ENCODE assay signal across 17 mouse cellular contexts in the genomic region with DNA sequence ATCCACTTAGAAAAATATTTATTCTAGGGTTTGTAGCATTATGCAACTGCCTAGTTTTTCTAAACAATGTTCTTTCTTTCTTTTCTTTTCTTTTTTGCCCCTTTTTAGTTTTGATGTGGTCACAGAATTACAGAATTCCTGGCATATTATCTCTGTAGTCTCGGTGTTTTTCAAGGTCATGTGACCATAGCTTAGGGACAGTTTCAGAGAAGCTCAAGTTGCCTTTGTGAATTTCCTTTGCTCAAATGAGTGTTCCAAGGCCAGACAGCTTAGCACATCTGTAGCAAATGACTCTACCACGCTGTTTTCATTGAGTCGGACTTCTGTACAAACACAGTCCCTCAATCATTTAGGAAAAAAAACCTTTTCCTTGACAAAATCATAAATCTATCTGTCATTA.
DNase-seq lines count a peak whose midpoint lies in the region; ATAC-seq and TF ChIP-seq lines count a peak whose summit lies in the region.
"Had no signal": no experiment of that assay in that cellular context is flagged by ENCODE, and none has a peak within 500 bp of the region (broad histone marks: within the 10 kb centered on the region; RNA-seq: fewer than 3 reads in every experiment).

No protein-coding gene starts in this region.

- 55% methylated on average over 3 of the region's 3 CpGs for WGBS in kidney, embryonic 14.5 days

- no peaks in the 10 kb centered on the region for H3K27me3 ChIP-seq in C2C12 (ENCODE audit: control insufficient read depth, insufficient read depth, insufficient read length)
- H3K27me3 ChIP-seq in MEL (ENCODE audit: control insufficient read depth in 1 of 2, insufficient read depth in 2 of 2, low read length in 2 of 2), result no peaks in the 10 kb centered on the region
- H3K27me3 ChIP-seq in kidney, embryonic 14.5 days (ENCODE audit: control insufficient read depth, insufficient read depth, low read length), result no peaks in the 10 kb centered on the region
- H3K27me3 ChIP-seq: forebrain, embryonic 13.5 days; hindbrain, embryonic 15.5 days had no signal

- DNase-seq in lung, postnatal 25 days (ENCODE audit: low spot score), result peak; percentile 4
- DNase-seq in lung, postnatal 4 days, result no peak
- DNase-seq in MEL (ENCODE audit: low read depth, low spot score), result no peak
- DNase-seq in cerebellum, adult 11-12 months, result no peak
- DNase-seq: adrenal gland, postnatal 10 days; B cell, adult 2 months; cerebellum, adult 11 months; cerebellum, adult 9-10 months; cerebellum, postnatal 25 days; forebrain, postnatal 0 days; gastrocnemius, postnatal 14 days; heart, adult 2 months had no signal

- no peak overlapping the region for H3K9ac ChIP-seq in MEL (ENCODE audit: control insufficient read depth, low read depth, low read length, poor library complexity, severe bottlenecking)
- no peak overlapping the region for H3K9ac ChIP-seq in kidney, embryonic 14.5 days (ENCODE audit: low read depth, low read length)
- H3K9ac ChIP-seq: forebrain, embryonic 13.5 days; forebrain, postnatal 0 days; hindbrain, embryonic 15.5 days had no signal

- H3K79me2 ChIP-seq in C2C12 (ENCODE audit: control insufficient read depth, insufficient read depth) (no peaks in the 10 kb centered on the region), MEL (ENCODE audit: control insufficient read depth, insufficient read depth, low read length, poor library complexity) (no peaks in the 10 kb centered on the region)

- H3K4me1 ChIP-seq in MEL (ENCODE audit: control insufficient read depth in 1 of 2, insufficient read depth in 2 of 2, low read length in 2 of 2), result no peaks in the 10 kb centered on the region
- H3K4me1 ChIP-seq in kidney, embryonic 14.5 days (ENCODE audit: control insufficient read depth, insufficient read depth, low read length), result no peaks in the 10 kb centered on the region
- H3K4me1 ChIP-seq: forebrain, embryonic 13.5 days; hindbrain, embryonic 15.5 days had no signal

- no peaks in the 10 kb centered on the region for H3K36me3 ChIP-seq in C2C12 (ENCODE audit: control insufficient read depth, insufficient read depth)
- no peaks in the 10 kb centered on the region for H3K36me3 ChIP-seq in MEL (ENCODE audit: control insufficient read depth in 1 of 2, insufficient read depth in 2 of 2, low read length in 2 of 2)
- no peaks in the 10 kb centered on the region for H3K36me3 ChIP-seq in kidney, embryonic 14.5 days (ENCODE audit: control insufficient read depth, insufficient read depth, low read length)
- H3K36me3 ChIP-seq: hindbrain, embryonic 15.5 days had no signal

- TF ChIP-seq CTCF in C2C12 (IDR thresholded peaks at IDR 0.05; ENCODE audit: control insufficient read depth, insufficient read depth, insufficient read length) (no peak), MEL (IDR thresholded peaks at IDR 0.05 in 2 of 3, conservative IDR thresholded peaks at IDR 0.05 in 1 of 3; ENCODE audit: control insufficient read depth in 1 of 3, insufficient read depth in 1 of 3, low read depth in 2 of 3, low read length in 3 of 3, poor library complexity in 1 of 3, severe bottlenecking in 1 of 3) (no peak)

- H3K4me2 ChIP-seq in kidney, embryonic 14.5 days (replicated peaks; ENCODE audit: low read depth, low read length), result no peak overlapping the region
- H3K4me2 ChIP-seq: forebrain, embryonic 13.5 days; heart, embryonic 11.5 days; hindbrain, embryonic 15.5 days had no signal

- ATAC-seq in kidney, embryonic 14.5 days (ENCODE audit: low FRiP score, low TSS enrichment), result no peak
- ATAC-seq: forebrain, embryonic 13.5 days; forebrain, postnatal 0 days had no signal

- no peaks in the 10 kb centered on the region for H3K9me3 ChIP-seq in MEL (replicated peaks; ENCODE audit: insufficient read depth, low read length)
- no peaks in the 10 kb centered on the region for H3K9me3 ChIP-seq in kidney, embryonic 14.5 days (ENCODE audit: control insufficient read depth, low read length)
- H3K9me3 ChIP-seq: forebrain, embryonic 13.5 days; hindbrain, embryonic 15.5 days had no signal

- no peaks in the 10 kb centered on the region for H3K79me3 ChIP-seq in C2C12 (ENCODE audit: low read depth)

- H3K4me3 ChIP-seq in C2C12 (ENCODE audit: insufficient read depth, poor library complexity, severe bottlenecking), result no peak overlapping the region
- no peak overlapping the region for H3K4me3 ChIP-seq in MEL (ENCODE audit: control insufficient read depth in 1 of 2, insufficient read depth in 1 of 2, low read depth in 2 of 2, low read length in 2 of 2)
- no peak overlapping the region for H3K4me3 ChIP-seq in kidney, embryonic 14.5 days (ENCODE audit: low read length)
- H3K4me3 ChIP-seq: forebrain, embryonic 13.5 days; heart, adult 2 months; hindbrain, embryonic 15.5 days had no signal

- no peak overlapping the region for H3ac ChIP-seq in C2C12 (ENCODE audit: control insufficient read depth, insufficient read length, low read depth)

- TF ChIP-seq POLR2A in MEL (IDR thresholded peaks at IDR 0.05; ENCODE audit: control insufficient read depth in 1 of 2, insufficient read depth in 1 of 2, low read depth in 1 of 2, low read length in 2 of 2, poor library complexity in 1 of 2), result no peak

- no peak overlapping the region for H3K27ac ChIP-seq in MEL (ENCODE audit: control insufficient read depth, low read depth, low read length)
- no peak overlapping the region for H3K27ac ChIP-seq in kidney, embryonic 14.5 days (ENCODE audit: low read depth, low read length)
- H3K27ac ChIP-seq: forebrain, embryonic 13.5 days; heart, adult 2 months; hindbrain, embryonic 15.5 days had no signal

- TF ChIP-seq RAD21 in MEL (IDR thresholded peaks at IDR 0.05; ENCODE audit: low read depth, low read length), result no peak

- no peak for TF ChIP-seq EP300 in MEL (IDR thresholded peaks at IDR 0.05; ENCODE audit: low read depth in 1 of 2, low read length in 2 of 2)

TF ChIP-seq in C2C12, 6 proteins besides CTCF, POLR2A, EP300 and RAD21:
- TF ChIP-seq MAX (IDR thresholded peaks at IDR 0.05) (no peak), USF1 (IDR thresholded peaks at IDR 0.05; ENCODE audit: low read depth) (peak; percentile 81)
TF ChIP-seq in C2C12: peak in this region for 1.

TF ChIP-seq in MEL, 35 proteins besides CTCF, POLR2A, EP300 and RAD21:
- TF ChIP-seq ELF1 (IDR thresholded peaks at IDR 0.05; ENCODE audit: low read depth, low read length) (no peak), NRF1 (IDR thresholded peaks at IDR 0.05; ENCODE audit: insufficient read depth, low read depth, low read length, poor library complexity, severe bottlenecking) (no peak), HCFC1 (IDR thresholded peaks at IDR 0.05; ENCODE audit: low read depth, low read length) (no peak), POLR2AphosphoS2 (IDR thresholded peaks at IDR 0.05; ENCODE audit: low read length) (no peak), USF1 (IDR thresholded peaks at IDR 0.05; ENCODE audit: low read depth, low read length) (peak; percentile 26; the same call in 1 of the 2 replicates)
